Mouse (Mus musculus) cerebellum, adult 11-12 months (tissue): Measurements from ENCODE around the gene Clpx.
"Not testable (repeated sequence)": the region's sequence is repeated elsewhere in the genome, so short reads cannot be mapped to it uniquely, and the experiment has no call there.

Source experiments
- DNase-seq: peaks from one replicate; pipeline ENCODE4 v3.0.0; 2022

Clpx gene

GRCm38 (mm10) chr9:65293973-65294715, at the start of gene Clpx:
TSS of gene Clpx (plus strand) at chr9:65294260.
- DNase-seq = peak; percentile 97

DNA sequence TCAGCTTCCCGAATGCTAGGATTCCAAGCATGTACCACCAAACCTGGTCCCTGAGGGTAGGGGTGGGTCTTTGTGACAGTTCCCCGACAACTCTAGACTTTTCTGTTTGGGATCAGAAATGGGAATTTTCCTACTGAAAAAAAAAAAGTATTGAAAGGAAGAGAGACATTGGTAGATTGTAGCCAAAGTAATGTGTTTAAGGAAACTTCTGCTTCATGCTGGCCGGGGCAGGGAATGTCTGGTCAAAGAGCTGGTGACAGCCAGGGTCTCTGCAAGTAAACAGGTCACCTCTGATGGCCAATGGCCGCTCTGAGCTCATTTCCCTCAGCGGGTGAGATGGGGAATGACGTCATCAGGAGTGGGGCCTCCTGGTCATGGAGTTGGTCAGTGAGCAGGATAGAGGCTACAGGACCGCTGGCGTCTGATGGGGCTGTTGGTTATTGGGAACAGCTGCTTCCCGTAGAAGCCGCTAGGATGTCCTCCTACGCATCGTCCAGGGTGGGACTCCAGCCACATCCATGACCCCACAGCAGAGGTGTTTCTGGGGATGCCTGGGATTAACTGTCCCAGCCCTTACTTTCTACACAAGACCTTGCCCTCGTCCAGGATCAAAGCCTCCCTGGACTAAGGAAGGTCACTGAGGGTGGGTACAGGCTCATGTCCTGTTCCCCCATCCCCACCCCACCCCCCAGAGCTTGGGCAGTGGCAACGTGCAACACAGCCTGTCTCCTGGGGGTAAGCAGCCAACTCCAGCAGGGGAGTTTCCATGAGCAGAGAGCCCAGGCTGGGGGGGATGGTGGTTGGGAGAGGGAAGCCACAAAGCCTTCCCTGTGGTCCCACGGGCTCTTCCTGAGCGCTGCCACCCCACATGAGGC, 46.3 kb upstream of the Clpx start:
- DNase-seq = no peak

DNA sequence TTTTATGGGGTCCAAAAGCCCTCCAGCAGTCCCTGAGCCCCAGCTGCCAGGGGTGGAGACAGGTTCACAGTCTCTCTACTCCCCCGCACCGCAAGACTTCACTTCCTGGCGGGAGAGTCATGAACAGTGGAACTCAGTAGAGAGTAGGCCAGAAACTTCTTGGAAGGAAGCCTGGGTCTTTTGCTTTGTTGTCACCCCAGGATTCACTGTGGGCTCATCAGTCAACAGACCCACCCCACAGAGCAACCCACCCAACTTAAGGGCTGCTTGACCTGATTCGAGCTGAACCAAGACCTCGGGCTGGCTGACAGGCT, 45.7 kb upstream of the Clpx start:
- no peak for DNase-seq

- no peak for DNase-seq
Measured at GRCm38 (mm10) chr9:65252026-65252425, 42.0 kb upstream of the Clpx start.

DNA sequence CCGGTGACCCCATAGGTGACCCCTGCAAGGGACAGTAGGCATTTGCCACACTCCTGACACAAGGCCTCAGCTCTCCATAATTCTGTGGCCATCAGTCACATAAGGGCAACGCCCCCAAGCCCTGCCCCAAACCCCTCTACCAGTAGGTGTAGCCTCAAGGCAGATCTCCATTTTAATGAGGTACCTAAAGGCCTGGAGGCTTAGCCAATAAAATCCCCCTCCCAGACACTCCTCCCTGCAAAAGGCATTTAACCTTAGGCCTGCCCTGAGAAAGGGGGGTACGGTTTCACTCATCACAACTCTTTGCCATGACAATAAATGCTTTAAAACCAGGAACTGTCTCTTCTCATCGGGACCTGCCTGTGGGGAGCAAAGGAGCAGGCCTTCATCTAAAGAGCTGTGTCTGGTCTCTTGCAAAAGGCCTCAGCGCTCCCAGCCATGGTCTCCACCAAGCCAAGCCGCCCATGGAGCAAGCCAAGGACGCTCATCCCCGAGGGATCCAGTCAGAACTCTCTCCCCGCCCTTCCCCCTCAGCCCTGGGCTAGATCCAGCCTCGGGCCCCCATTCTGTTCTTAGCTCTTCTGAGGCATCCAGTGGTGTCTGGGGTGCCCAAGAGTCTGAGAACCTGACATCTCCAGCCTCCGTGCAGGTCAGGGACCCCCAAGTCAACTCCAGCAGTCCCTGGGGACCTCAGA, 38.0 kb upstream of the Clpx start:
- no peak for DNase-seq

- no peak for DNase-seq
Measured at GRCm38 (mm10) chr9:65257218-65257910, 36.7 kb upstream of the Clpx start.

- no peak for DNase-seq
Measured at GRCm38 (mm10) chr9:65259366-65259765, 34.7 kb upstream of the Clpx start.

GRCm38 (mm10) chr9:65261591-65262230, 32.3 kb upstream of the Clpx start:
- DNase-seq = peak; percentile 85

DNA sequence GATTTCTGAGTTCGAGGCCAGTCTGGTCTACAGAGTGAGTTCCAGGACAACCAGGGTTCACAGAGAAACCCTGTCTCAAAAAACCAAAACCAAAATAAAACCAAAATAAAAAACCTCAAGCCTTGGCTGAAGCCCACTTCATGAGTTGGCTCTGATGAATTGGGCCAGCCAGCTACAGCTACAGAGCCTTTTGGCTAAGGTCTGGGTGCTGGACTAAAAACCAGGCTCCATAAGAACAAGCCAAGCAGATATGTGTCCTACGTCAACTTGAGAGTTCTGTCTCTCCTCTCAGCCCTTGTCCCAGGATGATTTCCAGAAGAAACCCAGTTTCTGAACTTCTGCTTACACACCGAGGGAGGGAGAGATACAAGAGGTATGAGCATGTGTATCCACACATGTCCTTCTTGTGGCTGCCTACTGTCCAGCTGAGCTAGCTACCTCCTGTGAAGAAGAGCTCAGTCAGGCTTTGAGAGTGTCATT, 31.4 kb upstream of the Clpx start:
- DNase-seq = no peak

GRCm38 (mm10) chr9:65264959-65265358, 29.1 kb upstream of the Clpx start, which contains the start of gene Cilp:
TSS of gene Cilp (plus strand) at chr9:65265180.
- DNase-seq = no peak

GRCm38 (mm10) chr9:65267742-65268515, 26.1 kb upstream of the Clpx start:
- DNase-seq = peak; percentile 38

- DNase-seq = peak; percentile 56
Measured at GRCm38 (mm10) chr9:65273048-65273809, 20.8 kb upstream of the Clpx start.

DNA sequence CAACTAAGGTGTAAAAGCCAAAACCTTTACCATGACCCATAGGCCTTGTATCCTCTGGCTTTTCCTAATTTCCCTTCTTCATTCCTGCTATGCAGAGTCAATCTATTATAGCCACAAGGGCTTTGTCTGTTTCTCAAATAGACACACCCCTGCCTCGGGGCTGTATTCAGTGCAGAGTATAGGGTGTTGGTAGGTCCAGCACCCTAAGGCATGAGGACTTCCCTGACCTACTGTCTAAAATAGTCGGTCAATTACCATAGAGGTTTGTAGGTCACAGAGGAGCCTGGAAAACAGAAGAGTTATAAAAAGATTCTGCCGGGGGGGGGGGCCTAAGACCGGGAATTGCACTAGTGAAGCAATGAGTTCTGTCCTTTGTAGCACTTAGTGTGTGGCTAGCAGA, 20.2 kb upstream of the Clpx start:
- no peak for DNase-seq

GRCm38 (mm10) chr9:65274851-65275250, 19.2 kb upstream of the Clpx start:
- not testable (repeated sequence) for DNase-seq

GRCm38 (mm10) chr9:65275810-65276530, 18.1 kb upstream of the Clpx start:
- DNase-seq = no peak

DNA sequence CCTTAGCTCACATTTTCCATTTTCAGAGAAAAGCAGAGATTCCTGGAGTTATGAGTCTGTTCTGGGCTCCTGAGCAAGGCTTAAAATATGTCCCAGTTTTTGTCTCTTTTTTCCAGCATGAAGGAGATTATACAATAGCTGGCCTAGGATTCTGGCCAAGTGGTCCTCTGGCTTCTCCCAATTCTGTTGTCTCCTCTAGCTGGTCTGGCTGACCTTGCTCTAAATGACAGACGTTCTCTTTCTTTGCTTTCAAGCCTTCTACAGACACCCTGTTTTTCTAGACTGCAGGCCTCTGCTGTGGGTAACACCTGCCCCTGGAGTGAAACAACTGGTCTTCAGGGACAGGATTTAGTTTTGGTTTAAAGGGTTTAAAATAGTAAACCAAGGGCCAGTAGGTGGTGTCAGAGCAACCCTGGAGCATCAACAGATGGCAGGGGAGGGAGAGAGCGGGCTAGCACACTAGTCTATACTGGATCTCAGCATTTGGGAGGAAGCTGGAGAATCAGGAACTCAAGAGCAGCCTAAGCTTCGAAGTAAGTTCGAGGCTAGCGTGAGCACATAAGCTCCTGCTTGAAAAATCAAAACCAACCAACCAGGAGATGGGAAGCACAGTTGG, 12.4 kb upstream of the Clpx start:
- DNase-seq = peak; percentile 61

- DNase-seq = no peak
Measured at GRCm38 (mm10) chr9:65283301-65283700, 10.8 kb upstream of the Clpx start.

- DNase-seq = not testable (repeated sequence)
Measured at GRCm38 (mm10) chr9:65288252-65288651, 5.8 kb upstream of the Clpx start.

DNA sequence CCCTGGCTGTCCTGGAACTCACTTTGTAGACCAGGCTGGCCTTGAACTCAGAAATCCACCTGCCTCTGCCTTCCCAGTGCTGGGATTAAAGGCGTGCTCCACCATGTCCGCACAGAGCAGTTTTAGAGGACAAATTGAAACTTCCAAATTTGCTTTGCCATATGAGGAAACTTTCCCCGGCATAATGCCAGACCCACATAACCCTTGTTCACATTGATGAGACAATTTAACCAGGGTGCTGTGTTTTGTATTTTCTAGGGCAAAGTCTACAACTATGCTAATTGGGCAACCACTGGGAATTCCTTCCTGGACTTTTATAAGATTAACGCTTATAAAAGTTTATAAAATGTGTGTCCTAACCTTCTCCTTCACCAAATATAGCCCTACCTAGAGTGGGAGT, 4.1 kb upstream of the Clpx start:
- no peak for DNase-seq
